Mouse (Mus musculus): Measurements from ENCODE around the gene Ppp1r1b.

DNA sequence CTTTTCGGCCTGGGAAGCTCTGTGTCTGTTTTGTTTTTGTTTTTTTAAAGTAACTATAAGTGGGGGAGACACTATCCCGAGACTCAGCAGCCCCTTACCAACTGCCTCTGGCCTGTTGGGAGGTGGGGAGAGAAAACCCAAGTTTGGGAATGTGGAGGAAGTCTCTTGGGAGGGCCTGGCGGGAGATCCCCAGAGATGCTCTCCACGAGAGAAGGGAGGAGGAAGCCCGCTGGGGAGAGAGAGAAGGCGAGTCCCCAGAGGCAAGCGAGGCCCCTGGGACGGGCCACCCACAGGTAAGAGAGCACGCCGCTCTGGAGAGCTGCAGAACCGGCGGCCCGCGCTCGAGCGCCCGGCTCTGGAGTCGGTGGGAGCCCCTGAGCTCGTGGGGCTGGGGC lies 21.5 kb upstream of the Ppp1r1b start:
- TF ChIP-seq CTCF (IDR thresholded peaks at IDR 0.05; ENCODE audit: low read depth) (no peak), EP300 (optimal IDR thresholded peaks at IDR 0.05) (no peak)
